Comparison of ENCODE assay signal across 8 mouse cellular contexts in the genomic region with DNA sequence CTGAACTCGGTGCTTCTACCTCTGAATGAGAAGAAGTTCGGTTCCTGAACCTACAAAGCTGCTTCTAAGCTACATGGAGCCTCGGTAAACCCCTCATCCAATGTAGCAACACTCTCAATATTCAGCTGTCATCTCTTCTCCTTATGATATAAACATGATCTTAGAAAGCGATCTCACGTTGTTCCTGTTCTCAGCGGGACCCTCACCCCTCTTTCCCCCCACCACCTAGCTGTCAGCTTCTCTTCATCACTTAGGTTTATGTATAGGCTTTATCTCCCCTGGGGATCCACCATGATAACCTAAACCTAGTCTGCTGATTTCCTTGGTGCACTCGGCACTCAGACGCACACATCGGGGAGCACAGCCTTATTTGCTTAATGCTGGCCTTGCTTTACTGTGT. TPM values are rescaled to one million over a fixed set of nuclear protein-coding genes. Genes with fewer than 3 reads are reported as not detected.
DNase-seq lines count a peak whose midpoint lies in the region; ATAC-seq and TF ChIP-seq lines count a peak whose summit lies in the region.

A gene (minus strand): TSS at position 101 of the 400 bp plus-strand sequence.

- peak; percentile 22 for DNase-seq in cerebellum, adult 11-12 months
- DNase-seq in cerebellum, postnatal 4 days (ENCODE audit: low spot score in 2 of 2), result no peak
- DNase-seq in testis, postnatal 10 days (ENCODE audit: low spot score), result no peak
- no peak for DNase-seq in embryo, embryonic 9.5 days (ENCODE audit: extremely low spot score)
- no peak for DNase-seq in ovary, adult 18-20 months (ENCODE audit: low spot score)

- ATAC-seq in hindbrain, embryonic 13.5 days (ENCODE audit: low FRiP score), result no peak
- ATAC-seq in liver, embryonic 15.5 days (ENCODE audit: insufficient read depth), result no peak

- no peaks in the 10 kb centered on the region for H3K36me3 ChIP-seq in testis, adult 2 months (ENCODE audit: control insufficient read depth, insufficient read depth, low read length)
- H3K36me3 ChIP-seq in hindbrain, embryonic 13.5 days, result peaks cover 19% of the 10 kb centered on the region
- peaks cover 19% of the 10 kb centered on the region for H3K36me3 ChIP-seq in liver, embryonic 15.5 days (replicated peaks)

- 73% methylated on average over 9 of the region's 9 CpGs for WGBS in hindbrain, embryonic 13.5 days
- whole genome bisulfite sequencing in liver, embryonic 15.5 days (ENCODE audit: insufficient replicate concordance), result 73% methylated on average over 9 of the region's 9 CpGs

- no peak for TF ChIP-seq CTCF in testis, adult 2 months (IDR thresholded peaks at IDR 0.05; ENCODE audit: control insufficient read depth, insufficient read depth, insufficient replicate concordance, low read depth, low read length)

- H3K27ac ChIP-seq in testis, adult 2 months (ENCODE audit: control insufficient read depth, insufficient read depth, low read depth, low read length), result peak within 1 kb of the TSS; percentile 97
- H3K27ac ChIP-seq in hindbrain, embryonic 13.5 days, result peak within 1 kb of the TSS; percentile 95
- peak within 1 kb of the TSS; percentile 88 for H3K27ac ChIP-seq in liver, embryonic 15.5 days (replicated peaks)

- no peaks in the 10 kb centered on the region for H3K27me3 ChIP-seq in testis, adult 2 months (ENCODE audit: control insufficient read depth, insufficient read depth, low read length)
- no peaks in the 10 kb centered on the region for H3K27me3 ChIP-seq in hindbrain, embryonic 13.5 days
- no peaks in the 10 kb centered on the region for H3K27me3 ChIP-seq in liver, embryonic 15.5 days

- peak within 1 kb of the TSS; percentile 100 for H3K4me3 ChIP-seq in testis, adult 2 months (ENCODE audit: control insufficient read depth, low read depth, low read length)
- peak within 1 kb of the TSS; percentile 66 for H3K4me3 ChIP-seq in hindbrain, embryonic 13.5 days
- H3K4me3 ChIP-seq in liver, embryonic 15.5 days (replicated peaks), result peak within 1 kb of the TSS; percentile 87

- no peak for TF ChIP-seq POLR2A in testis, adult 2 months (IDR thresholded peaks at IDR 0.05; ENCODE audit: control insufficient read depth, low read depth, low read length)

- no peaks in the 10 kb centered on the region; the same call in none of the 2 replicates for H3K4me1 ChIP-seq in testis, adult 2 months (ENCODE audit: control insufficient read depth, insufficient read depth, low read length)
- H3K4me1 ChIP-seq in hindbrain, embryonic 13.5 days (replicated peaks), result peaks cover 29% of the 10 kb centered on the region
- H3K4me1 ChIP-seq in liver, embryonic 15.5 days (replicated peaks), result peaks cover 37% of the 10 kb centered on the region

- H3K9ac ChIP-seq in hindbrain, embryonic 13.5 days, result peak within 1 kb of the TSS; percentile 77
- H3K9ac ChIP-seq in liver, embryonic 15.5 days, result peak within 1 kb of the TSS; percentile 71

- peak within 1 kb of the TSS; percentile 70 for H3K4me2 ChIP-seq in hindbrain, embryonic 13.5 days
- peak within 1 kb of the TSS; percentile 87 for H3K4me2 ChIP-seq in liver, embryonic 15.5 days

- H3K9me3 ChIP-seq in hindbrain, embryonic 13.5 days, result no peaks in the 10 kb centered on the region
- H3K9me3 ChIP-seq in liver, embryonic 15.5 days (replicated peaks), result no peaks in the 10 kb centered on the region

RNA-seq across cellular contexts. Expression of the gene that starts here (rescaled TPM):
- polyA plus RNA-seq in testis, adult 2 months (2012; rRNA removed), result 17.3 and 17.7 TPM in 2 replicates
- 40.8 and 46.8 TPM in 2 replicates for polyA plus RNA-seq in hindbrain, embryonic 13.5 days (2015; fragmentation: Nextera tagmentation; extraction: Ambion mirVana)
- 12.6 and 14.3 TPM in 2 replicates for polyA plus RNA-seq in liver, embryonic 15.5 days (2015; fragmentation: Nextera tagmentation; extraction: Ambion mirVana)
